Mouse (Mus musculus): ENCODE measurements at regions not wholly inside any gene's neighbourhood (a gene's known extent, or its start where the extent isn't known, plus 50 kb on each side); places are given as distances from the start of the nearest gene placed in this dataset.

DNA sequence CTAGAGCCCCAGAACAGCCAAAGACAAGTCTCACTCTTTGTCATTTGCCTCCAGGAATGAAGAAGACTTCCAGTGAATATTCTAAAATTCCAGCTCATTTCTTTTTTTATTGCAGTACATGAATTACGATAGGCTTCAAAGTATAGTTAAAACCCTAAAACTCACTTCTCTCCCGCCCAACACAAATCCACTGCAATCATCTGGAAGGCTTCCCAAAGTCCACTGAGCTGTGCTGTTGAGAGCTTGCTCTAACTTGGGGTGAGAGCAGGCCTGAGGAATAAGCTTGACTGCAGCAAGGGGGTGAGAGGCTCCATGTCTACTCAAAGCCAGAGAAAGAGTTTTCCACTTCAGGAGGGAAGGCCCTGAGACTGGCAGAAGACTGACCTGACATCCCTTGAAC lies 466.5 kb downstream of the Insc start:
- no peak for TF ChIP-seq POLR2A (IDR thresholded peaks at IDR 0.05; ENCODE audit: insufficient read depth, low read length)
- TF ChIP-seq CTCF (IDR thresholded peaks at IDR 0.05; ENCODE audit: low read depth, low read length) = no peak
- no peak for TF ChIP-seq EP300 (IDR thresholded peaks at IDR 0.05; ENCODE audit: insufficient read depth, low read depth, low read length)

Measured in ES-Bruce4 (cell line).